Comparison of ENCODE assay signal across 9 mouse cellular contexts in genomic region chr11:105180471-105181091, GRCm38 (mm10). TPM values are rescaled to one million over a fixed set of nuclear protein-coding genes. Genes with fewer than 3 reads are reported as not detected.
A peak's percentile ranks its signal among the peaks of the same experiment; 100 is the strongest.
DNase-seq lines count a peak whose midpoint lies in the region; ATAC-seq and TF ChIP-seq lines count a peak whose summit lies in the region.
"Had no signal": no experiment of that assay in that cellular context is flagged by ENCODE, and none has a peak within 500 bp of the region (broad histone marks: within the 10 kb centered on the region; RNA-seq: fewer than 3 reads in every experiment).

No protein-coding gene starts in this region.

- peak overlapping the region; percentile 99 for H3K27ac ChIP-seq in forebrain, embryonic 10.5 days
- peak overlapping the region; percentile 95 for H3K27ac ChIP-seq in heart, embryonic 15.5 days
- peak overlapping the region; percentile 97 for H3K27ac ChIP-seq in lung, embryonic 14.5 days (ENCODE audit: low read depth)
- peak overlapping the region; percentile 93 for H3K27ac ChIP-seq in neural tube, embryonic 15.5 days (replicated peaks)

- DNase-seq in ES-CJ7 (ENCODE audit: low read depth, low spot score): peak; percentile 44
- peak; percentile 54 for DNase-seq in brain, embryonic 14.5 days (ENCODE audit: low read depth)
- no peak for DNase-seq in forebrain, embryonic 10.5 days (ENCODE audit: extremely low spot score, low spot score)
- peak; percentile 61 for DNase-seq in kidney, postnatal 14 days
- peak; percentile 53 for DNase-seq in lung, embryonic 14.5 days
- DNase-seq in thymus, postnatal 10 days (ENCODE audit: low spot score in 2 of 2): peak; percentile 63 to 72

- H3K4me1 ChIP-seq in forebrain, embryonic 10.5 days: peaks cover 28% of the 10 kb centered on the region
- H3K4me1 ChIP-seq in heart, embryonic 15.5 days (replicated peaks): peaks cover 25% of the 10 kb centered on the region
- peaks cover 13% of the 10 kb centered on the region; the same call in 1 of the 2 replicates for H3K4me1 ChIP-seq in lung, embryonic 14.5 days (ENCODE audit: insufficient read depth)
- peaks cover 27% of the 10 kb centered on the region for H3K4me1 ChIP-seq in neural tube, embryonic 15.5 days

- H3K4me3 ChIP-seq in forebrain, embryonic 10.5 days: peak overlapping the region; percentile 95
- peak overlapping the region; percentile 99 for H3K4me3 ChIP-seq in heart, embryonic 15.5 days
- peak overlapping the region; percentile 90 for H3K4me3 ChIP-seq in lung, embryonic 14.5 days (ENCODE audit: low read depth, low read length)
- peak overlapping the region; percentile 91 for H3K4me3 ChIP-seq in neural tube, embryonic 15.5 days (replicated peaks)

- under 1% methylated on average over 34 of the region's 35 CpGs for WGBS in forebrain, embryonic 10.5 days
- under 1% methylated on average over 35 of the region's 35 CpGs for WGBS in heart, embryonic 15.5 days
- WGBS in lung, embryonic 14.5 days: 1% methylated on average over 35 of the region's 35 CpGs
- WGBS in neural tube, embryonic 15.5 days: under 1% methylated on average over 35 of the region's 35 CpGs

- peak overlapping the region; percentile 80 for H3K4me2 ChIP-seq in heart, embryonic 15.5 days
- H3K4me2 ChIP-seq in lung, embryonic 14.5 days: peak overlapping the region; percentile 87
- peak overlapping the region; percentile 83 for H3K4me2 ChIP-seq in neural tube, embryonic 15.5 days

- H3K9me3 ChIP-seq in forebrain, embryonic 10.5 days: peaks cover 10% of the 10 kb centered on the region
- H3K9me3 ChIP-seq in heart, embryonic 15.5 days (replicated peaks): no peaks in the 10 kb centered on the region
- H3K9me3 ChIP-seq in lung, embryonic 14.5 days (ENCODE audit: low read depth, low read length): no peaks in the 10 kb centered on the region
- H3K9me3 ChIP-seq in neural tube, embryonic 15.5 days (replicated peaks): no peaks in the 10 kb centered on the region

- peak; percentile 5; the same call in 1 of the 2 replicates for ATAC-seq in heart, embryonic 15.5 days (replicated peaks; ENCODE audit: insufficient number of reproducible peaks, insufficient read depth, low FRiP score, low read depth)
- ATAC-seq in lung, embryonic 14.5 days (ENCODE audit: insufficient read depth): no peak; the same call in 1 of the 2 replicates
- ATAC-seq in neural tube, embryonic 15.5 days (ENCODE audit: low FRiP score): peak; percentile 28

- TF ChIP-seq POLR2A in brain, embryonic 14.5 days (IDR thresholded peaks at IDR 0.05; ENCODE audit: borderline replicate concordance, extremely low read depth, insufficient read depth, insufficient read length, poor library complexity, severe bottlenecking): no peak

- no peak for TF ChIP-seq CTCF in brain, embryonic 14.5 days (IDR thresholded peaks at IDR 0.05; ENCODE audit: borderline replicate concordance, extremely low read depth, insufficient read depth, insufficient read length)
- no peak for TF ChIP-seq CTCF in lung, embryonic 14.5 days (IDR thresholded peaks at IDR 0.05; ENCODE audit: low read depth)

- no peaks in the 10 kb centered on the region for H3K27me3 ChIP-seq in forebrain, embryonic 10.5 days (ENCODE audit: poor library complexity, severe bottlenecking)
- H3K27me3 ChIP-seq in heart, embryonic 15.5 days: no peaks in the 10 kb centered on the region
- no peaks in the 10 kb centered on the region for H3K27me3 ChIP-seq in lung, embryonic 14.5 days (ENCODE audit: insufficient read depth, low read length)
- no peaks in the 10 kb centered on the region for H3K27me3 ChIP-seq in neural tube, embryonic 15.5 days (replicated peaks)

- peak overlapping the region; percentile 88 for H3K9ac ChIP-seq in heart, embryonic 15.5 days
- peak overlapping the region; percentile 98 for H3K9ac ChIP-seq in lung, embryonic 14.5 days
- peak overlapping the region; percentile 91 for H3K9ac ChIP-seq in neural tube, embryonic 15.5 days (replicated peaks)

- H3K36me3 ChIP-seq in forebrain, embryonic 10.5 days (replicated peaks): peaks cover 37% of the 10 kb centered on the region
- peaks cover 13% of the 10 kb centered on the region for H3K36me3 ChIP-seq in heart, embryonic 15.5 days
- peaks cover 16% of the 10 kb centered on the region for H3K36me3 ChIP-seq in lung, embryonic 14.5 days (ENCODE audit: insufficient read depth)
- peaks cover 13% of the 10 kb centered on the region for H3K36me3 ChIP-seq in neural tube, embryonic 15.5 days

RNA-seq across cellular contexts. Expression of gene Tlk2, which starts 2.0 kb away (rescaled TPM):
- polyA plus RNA-seq in brain, embryonic 14.5 days (2012; rRNA removed): 50.6 and 53.9 TPM in 2 replicates
- polyA plus RNA-seq in forebrain, embryonic 10.5 days (2016; fragmentation: Nextera tagmentation; extraction: Ambion mirVana): 21.5 and 22.1 TPM in 2 replicates
- polyA plus RNA-seq in heart, embryonic 15.5 days (2015; fragmentation: Nextera tagmentation; extraction: Ambion mirVana): 10.5 and 12.4 TPM in 2 replicates
- 26.8 and 28.0 TPM in 2 replicates for polyA plus RNA-seq in lung, embryonic 14.5 days (2014; fragmentation: Nextera tagmentation; extraction: Ambion mirVana)
- 18.6 and 20.6 TPM in 2 replicates for polyA plus RNA-seq in neural tube, embryonic 15.5 days (2015; fragmentation: Nextera tagmentation; extraction: Ambion mirVana)

RNA-seq across cellular contexts. Expression of gene Gm10842, which starts 33.9 kb away (rescaled TPM):
- not detected in 2 replicates for polyA plus RNA-seq in brain, embryonic 14.5 days (2012; rRNA removed)
- not detected in 2 replicates for polyA plus RNA-seq in forebrain, embryonic 10.5 days (2016; fragmentation: Nextera tagmentation; extraction: Ambion mirVana)
- not detected in 2 replicates for polyA plus RNA-seq in heart, embryonic 15.5 days (2015; fragmentation: Nextera tagmentation; extraction: Ambion mirVana)
- not detected in 2 replicates for polyA plus RNA-seq in lung, embryonic 14.5 days (2014; fragmentation: Nextera tagmentation; extraction: Ambion mirVana)
- polyA plus RNA-seq in neural tube, embryonic 15.5 days (2015; fragmentation: Nextera tagmentation; extraction: Ambion mirVana): not detected in 2 replicates
- polyA plus RNA-seq: frontal cortex, adult 2 months had no signal

RNA-seq across cellular contexts. Expression of gene Mettl2, which starts 54.4 kb away (rescaled TPM):
- polyA plus RNA-seq in brain, embryonic 14.5 days (2012; rRNA removed): 31.7 and 39.4 TPM in 2 replicates
- polyA plus RNA-seq in forebrain, embryonic 10.5 days (2016; fragmentation: Nextera tagmentation; extraction: Ambion mirVana): 53.9 and 55.6 TPM in 2 replicates
- 21.8 and 25.6 TPM in 2 replicates for polyA plus RNA-seq in heart, embryonic 15.5 days (2015; fragmentation: Nextera tagmentation; extraction: Ambion mirVana)
- 43.3 and 46.8 TPM in 2 replicates for polyA plus RNA-seq in lung, embryonic 14.5 days (2014; fragmentation: Nextera tagmentation; extraction: Ambion mirVana)
- polyA plus RNA-seq in neural tube, embryonic 15.5 days (2015; fragmentation: Nextera tagmentation; extraction: Ambion mirVana): 30.0 and 35.1 TPM in 2 replicates
